In genomic region chr1:50990661-50991060, GRCm38 (mm10) we compare ENCODE assay signal across 14 mouse cellular contexts.
DNase-seq lines count a peak whose midpoint lies in the region.
"Had no signal": no experiment of that assay in that cellular context is flagged by ENCODE, and none has a peak within 500 bp of the region (broad histone marks: within the 10 kb centered on the region; RNA-seq: fewer than 3 reads in every experiment).

No protein-coding gene starts in this region.

- DNase-seq in gastrocnemius, adult 18-20 months (ENCODE audit: low spot score), result peak; percentile 9
- no peak for DNase-seq in gastrocnemius, adult 8-10 months (ENCODE audit: low spot score in 2 of 2)
- peak; percentile 75 for DNase-seq in adipocyte (ENCODE audit: low spot score)
- DNase-seq in embryo, embryonic 10.5 days (ENCODE audit: low spot score), result peak; percentile 33
- peak; percentile 25 for DNase-seq in skeletal muscle tissue, adult 2 months (ENCODE audit: low read depth, low spot score)
- no peak for DNase-seq in cerebellum, adult 8-10 months
- no peak for DNase-seq in frontal cortex, postnatal 14 days (ENCODE audit: low spot score in 2 of 2)
- DNase-seq: adrenal gland, adult 2 months; cerebellum, adult 2 months; cerebellum, postnatal 14 days; gastrocnemius, postnatal 10 days; heart, adult 2 months; heart, postnatal 14 days; kidney, adult 18-20 months had no signal

Comparison
In these comparisons a context has a peak if more than half of its experiments do, and no peak if none do; other contexts are left out.
1. DNase-seq: peak in gastrocnemius, adult 18-20 months (single experiment), adipocyte (single experiment), embryo, embryonic 10.5 days (single experiment) and skeletal muscle tissue, adult 2 months (single experiment); none in gastrocnemius, adult 8-10 months (0 of 2), cerebellum, adult 8-10 months (single experiment) and frontal cortex, postnatal 14 days (0 of 2).